Mouse (Mus musculus) midbrain, embryonic 16.5 days (tissue): ENCODE results near the gene Ccdc6. TPM values are rescaled to one million over a fixed set of nuclear protein-coding genes. Genes with fewer than 3 reads are reported as not detected.

Experiments
- ATAC-seq: fragments of 200-750 bp; cut with Nextera tagmentation; 2 replicates; pipeline ENCODE4 v1.8.0; 2017; ENCODE audit warnings: moderate TSS enrichment
- H3K27ac ChIP-seq: fragments of 300-500 bp; sonication (generic); 2 replicates; pipeline ENCODE4 v1.5.1; 2014; ENCODE audit warnings: mild to moderate bottlenecking, low read length, mixed read lengths
- H3K27me3 ChIP-seq: fragments of 300-500 bp; sonication (generic); 2 replicates; pipeline ENCODE4 v1.6.1; 2014; ENCODE audit warnings: low read depth, low read length, mixed read lengths; ENCODE audit not compliant: control insufficient read depth, insufficient read depth
- H3K36me3 ChIP-seq: fragments of 300-500 bp; sonication (generic); 2 replicates; pipeline ENCODE4 v1.6.1; 2014; ENCODE audit warnings: mild to moderate bottlenecking, low read length, moderate library complexity, mixed read lengths; ENCODE audit not compliant: control insufficient read depth, insufficient read depth
- H3K4me1 ChIP-seq: fragments of 300-500 bp; sonication (generic); 2 replicates; pipeline ENCODE4 v1.6.1; 2014; ENCODE audit warnings: mild to moderate bottlenecking, low read length, mixed read lengths; ENCODE audit not compliant: control insufficient read depth, insufficient read depth
- H3K4me2 ChIP-seq: fragments of 300-500 bp; sonication (generic); 2 replicates; pipeline ENCODE4 v1.6.1; 2014; ENCODE audit warnings: mild to moderate bottlenecking, low read length, mixed read lengths
- H3K4me3 ChIP-seq: fragments of 300-500 bp; sonication (generic); 2 replicates; pipeline ENCODE4 v1.5.1; 2014; ENCODE audit warnings: low read depth, mild to moderate bottlenecking, low read length, moderate library complexity, mixed read lengths
- H3K9ac ChIP-seq: fragments of 300-500 bp; sonication (generic); 2 replicates; pipeline ENCODE4 v1.6.1; 2014; ENCODE audit warnings: low read depth, low read length, mixed read lengths
- H3K9me3 ChIP-seq: fragments of 300-500 bp; sonication (generic); replicated peaks from 2 replicates; pipeline ENCODE4 v1.6.1; 2014; ENCODE audit warnings: mild to moderate bottlenecking, low read length, mixed read lengths; ENCODE audit not compliant: control insufficient read depth, poor library complexity, severe bottlenecking
- WGBS: fragments of 180-500 bp; shearing (Covaris S2); extraction: QIAGEN DNeasy Blood & Tissue Kit; methylation state at CpG from one replicate; pipeline ENCODE4 v1.1.7; 2014; 5-methylcytosine and 5-hydroxymethylcytosine counted together
- polyA plus RNA-seq: library from polyadenylated mRNA; unstranded; fragments of >200 nt; fragmentation: Nextera tagmentation; extraction: Ambion mirVana; gene quantifications from 2 replicates; pipeline ENCODE4 v1.2.1, GENCODE M21; 2015

The Ccdc6 gene
- polyA plus RNA-seq, 1 experiment from 2014 or later, result 26.1 TPM

GRCm38 (mm10) chr10:70195279-70195678, 98.4 kb downstream of the Ccdc6 start:
- Histone ChIP-seq H3K4me2 (no peak overlapping the region), H3K4me3 (no peak overlapping the region), H3K9ac (no peak overlapping the region), H3K27ac (no peak overlapping the region), H3K9me3 (no peaks in the 10 kb centered on the region), H3K27me3 (no peaks in the 10 kb centered on the region), H3K4me1 (peaks cover under 1% of the 10 kb centered on the region; the same call in 1 of the 2 replicates), H3K36me3 (0 out of 2 replicates have a peak, but pooled peaks cover 6% of the 10 kb centered on the region)
- no peak for ATAC-seq
- WGBS, result 77% methylated on average over 7 of the region's 7 CpGs

- ATAC-seq, result peak; percentile 72; the same call in 1 of the 2 replicates
- H3K9me3 ChIP-seq, result no peaks in the 10 kb centered on the region
- 0 out of 2 replicates have a peak, but pooled peaks cover 6% of the 10 kb centered on the region for H3K36me3 ChIP-seq
- H3K27ac ChIP-seq, result no peak overlapping the region
- peaks cover 3% of the 10 kb centered on the region; the same call in 1 of the 2 replicates for H3K4me1 ChIP-seq
- H3K27me3 ChIP-seq, result no peaks in the 10 kb centered on the region
- H3K4me2 ChIP-seq, result no peak overlapping the region
- 66% methylated on average over 7 of the region's 7 CpGs for whole genome bisulfite sequencing
- no peak overlapping the region for H3K9ac ChIP-seq
- H3K4me3 ChIP-seq, result no peak overlapping the region
These were observed 98.9 kb downstream of the Ccdc6 start for GRCm38 (mm10) chr10:70195786-70196185.

DNA sequence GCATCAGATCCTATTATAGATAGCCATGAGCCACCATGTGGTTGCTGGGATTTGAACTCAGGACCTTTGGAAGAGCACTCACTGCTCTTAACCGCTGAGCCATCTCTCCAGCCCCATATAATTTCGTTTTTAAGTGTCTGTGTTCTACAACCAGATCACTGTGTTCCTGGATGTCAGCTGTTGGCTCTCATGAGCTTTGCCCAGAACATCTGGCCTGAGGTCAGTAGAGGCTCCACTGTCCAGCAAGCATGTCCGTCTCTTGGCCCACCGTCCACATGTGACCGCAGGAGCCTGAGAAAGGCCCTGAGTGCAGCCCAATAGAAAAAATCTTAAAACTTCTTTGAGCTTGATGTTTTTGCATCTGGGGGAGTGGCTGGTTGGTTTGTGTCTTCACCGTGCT, 99.7 kb downstream of the Ccdc6 start:
- peaks cover 3% of the 10 kb centered on the region; the same call in 1 of the 2 replicates for H3K4me1 ChIP-seq
- no peak overlapping the region for H3K9ac ChIP-seq
- no peak for ATAC-seq
- 87% methylated on average over 6 of the region's 6 CpGs for WGBS
- H3K9me3 ChIP-seq, result no peaks in the 10 kb centered on the region
- H3K4me3 ChIP-seq, result no peak overlapping the region
- no peak overlapping the region for H3K4me2 ChIP-seq
- H3K36me3 ChIP-seq, result 0 out of 2 replicates have a peak, but pooled peaks cover 6% of the 10 kb centered on the region
- no peak overlapping the region for H3K27ac ChIP-seq
- H3K27me3 ChIP-seq, result no peaks in the 10 kb centered on the region

DNA sequence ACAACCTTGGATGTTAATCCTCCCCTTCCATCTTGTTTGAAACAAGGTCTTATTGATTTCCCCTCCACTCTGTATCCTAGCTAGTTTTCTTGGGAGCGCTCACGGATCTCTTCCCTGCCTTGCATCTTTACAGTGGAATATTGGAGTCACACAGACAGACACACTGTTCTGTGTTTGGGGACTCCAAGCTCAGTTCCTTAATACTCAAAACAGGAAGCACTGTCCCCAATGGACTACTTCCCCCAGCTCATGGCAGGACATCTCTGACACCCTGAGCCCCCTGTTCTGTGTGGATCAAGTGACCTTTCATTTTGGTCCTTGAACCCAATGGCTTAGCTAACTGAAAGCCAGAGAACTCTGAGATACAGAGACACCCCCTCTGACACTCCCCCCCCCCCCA, 100.7 kb downstream of the Ccdc6 start:
- Histone ChIP-seq H3K36me3 (0 out of 2 replicates have a peak, but pooled peaks cover 3% of the 10 kb centered on the region), H3K4me2 (no peak overlapping the region), H3K9me3 (no peaks in the 10 kb centered on the region), H3K4me1 (peaks cover 3% of the 10 kb centered on the region; the same call in 1 of the 2 replicates), H3K9ac (no peak overlapping the region), H3K27ac (no peak overlapping the region), H3K4me3 (no peak overlapping the region), H3K27me3 (no peaks in the 10 kb centered on the region)
- WGBS, result 83% methylated on average over 2 of the region's 2 CpGs
- no peak for ATAC-seq

- ATAC-seq, result no peak
- Histone ChIP-seq H3K9ac (no peak overlapping the region), H3K9me3 (no peaks in the 10 kb centered on the region), H3K27me3 (no peaks in the 10 kb centered on the region), H3K4me3 (no peak overlapping the region), H3K4me2 (no peak overlapping the region), H3K27ac (no peak overlapping the region), H3K36me3 (no peaks in the 10 kb centered on the region), H3K4me1 (peaks cover 3% of the 10 kb centered on the region; the same call in 1 of the 2 replicates)
- 72% methylated on average over 6 of the region's 6 CpGs for WGBS
These were observed 101.1 kb downstream of the Ccdc6 start for GRCm38 (mm10) chr10:70198012-70198411.

GRCm38 (mm10) chr10:70198951-70199463, 102.1 kb downstream of the Ccdc6 start:
- H3K4me3 ChIP-seq, result no peak overlapping the region
- no peak for ATAC-seq

GRCm38 (mm10) chr10:70199466-70200210, 102.7 kb downstream of the Ccdc6 start:
- Histone ChIP-seq H3K9ac (no peak overlapping the region), H3K4me1 (peaks cover 3% of the 10 kb centered on the region; the same call in 1 of the 2 replicates), H3K4me3 (no peak overlapping the region), H3K9me3 (no peaks in the 10 kb centered on the region), H3K27me3 (no peaks in the 10 kb centered on the region), H3K27ac (no peak overlapping the region), H3K36me3 (no peaks in the 10 kb centered on the region), H3K4me2 (no peak overlapping the region)
- no peak for ATAC-seq
- 81% methylated on average over 6 of the region's 6 CpGs for WGBS

More at GRCm38 (mm10) chr10:70198951-70199463, 102.1 kb downstream of the Ccdc6 start:
- no peaks in the 10 kb centered on the region for H3K27me3 ChIP-seq
- H3K36me3 ChIP-seq, result no peaks in the 10 kb centered on the region
- H3K9ac ChIP-seq, result no peak overlapping the region
- no peak overlapping the region for H3K4me2 ChIP-seq
- H3K27ac ChIP-seq, result no peak overlapping the region
- H3K9me3 ChIP-seq, result no peaks in the 10 kb centered on the region
- H3K4me1 ChIP-seq, result peaks cover 3% of the 10 kb centered on the region; the same call in 1 of the 2 replicates
- WGBS, result 97% methylated on average over 7 of the region's 7 CpGs

DNA sequence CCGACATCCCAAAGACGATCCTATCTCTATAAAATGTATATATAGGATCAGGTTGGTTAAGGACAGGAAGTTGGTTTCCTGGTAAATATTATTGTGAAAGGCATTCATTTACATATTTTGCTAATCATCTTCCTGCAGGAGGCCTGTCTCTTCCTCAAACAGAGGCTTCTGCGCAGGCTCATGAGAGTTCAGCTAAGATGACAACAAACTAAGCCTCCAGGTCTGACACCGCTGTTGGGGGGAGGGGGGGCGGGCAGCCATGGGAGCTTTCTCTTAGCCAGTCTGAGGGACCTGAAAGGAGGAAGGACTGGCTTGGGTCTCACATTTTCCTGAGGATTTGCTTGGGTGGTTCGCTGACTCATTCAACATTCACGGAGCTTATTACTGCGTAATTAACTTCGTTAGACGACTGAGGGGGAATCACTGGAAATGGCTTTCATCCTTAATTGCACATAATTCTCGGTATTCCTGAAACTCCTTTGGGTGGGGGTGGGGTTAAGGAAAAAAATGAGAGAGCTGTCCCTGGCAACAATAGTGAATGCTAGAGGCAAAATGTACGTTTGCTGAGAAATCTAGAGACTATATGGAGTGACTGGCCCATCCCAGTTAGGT, 104.1 kb downstream of the Ccdc6 start:
- 51% methylated on average over 12 of the region's 12 CpGs for WGBS
- Histone ChIP-seq H3K4me2 (no peak overlapping the region), H3K4me1 (peaks cover 3% of the 10 kb centered on the region; the same call in 1 of the 2 replicates)

More for the DNA sequence above, 104.1 kb downstream of the Ccdc6 start:
- no peak overlapping the region for H3K9ac ChIP-seq
- ATAC-seq, result no peak
- H3K27me3 ChIP-seq, result no peaks in the 10 kb centered on the region
- H3K27ac ChIP-seq, result no peak overlapping the region
- no peaks in the 10 kb centered on the region for H3K9me3 ChIP-seq
- H3K36me3 ChIP-seq, result no peaks in the 10 kb centered on the region
- H3K4me3 ChIP-seq, result no peak overlapping the region
